Mouse (Mus musculus): ENCODE measurements around the gene Pced1b. TPM values are rescaled to one million over a fixed set of nuclear protein-coding genes. Genes with fewer than 3 reads are reported as not detected.

The Pced1b gene
- polyA plus RNA-seq, 1 experiment from 2014 or later, result 3.4 TPM

DNA sequence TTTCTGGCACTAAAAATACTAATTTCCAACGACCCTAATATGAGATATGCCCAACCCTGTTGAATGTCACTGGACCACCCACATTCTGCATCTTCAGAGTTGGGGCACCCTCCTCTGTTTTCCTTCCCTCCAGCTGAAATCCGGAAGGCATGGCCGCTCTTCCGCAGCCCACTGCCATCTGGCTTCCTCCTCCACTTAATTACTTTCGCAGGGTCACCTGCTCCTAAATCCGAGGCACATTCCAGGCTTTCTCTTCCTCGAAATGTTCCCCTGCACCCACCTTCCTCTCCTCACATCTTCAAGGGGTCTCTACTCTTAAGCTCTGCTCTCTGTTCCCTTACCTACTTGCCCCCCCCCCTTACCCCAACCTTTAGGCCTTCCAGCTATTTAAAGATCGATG, 22.9 kb upstream of the Pced1b start:
- Histone ChIP-seq H3K4me2 (ENCODE audit: low read depth, low read length) (no peak overlapping the region), H3K4me3 (ENCODE audit: low read depth, low read length) (no peak overlapping the region), H3K9ac (ENCODE audit: low read depth, low read length) (no peak overlapping the region), H3K9me3 (replicated peaks; ENCODE audit: control insufficient read depth, low read length) (no peaks in the 10 kb centered on the region), H3K27ac (ENCODE audit: low read length) (no peak overlapping the region), H3K27me3 (ENCODE audit: control insufficient read depth, insufficient read depth, low read depth, low read length) (no peaks in the 10 kb centered on the region), H3K36me3 (ENCODE audit: control insufficient read depth, insufficient read depth) (no peaks in the 10 kb centered on the region), H3K4me1 (ENCODE audit: control insufficient read depth, low read depth, low read length) (no peaks in the 10 kb centered on the region)
- WGBS (ENCODE audit: insufficient replicate concordance), result 72% methylated on average over 8 of the region's 8 CpGs
- no peak for ATAC-seq (ENCODE audit: low read depth)

DNA sequence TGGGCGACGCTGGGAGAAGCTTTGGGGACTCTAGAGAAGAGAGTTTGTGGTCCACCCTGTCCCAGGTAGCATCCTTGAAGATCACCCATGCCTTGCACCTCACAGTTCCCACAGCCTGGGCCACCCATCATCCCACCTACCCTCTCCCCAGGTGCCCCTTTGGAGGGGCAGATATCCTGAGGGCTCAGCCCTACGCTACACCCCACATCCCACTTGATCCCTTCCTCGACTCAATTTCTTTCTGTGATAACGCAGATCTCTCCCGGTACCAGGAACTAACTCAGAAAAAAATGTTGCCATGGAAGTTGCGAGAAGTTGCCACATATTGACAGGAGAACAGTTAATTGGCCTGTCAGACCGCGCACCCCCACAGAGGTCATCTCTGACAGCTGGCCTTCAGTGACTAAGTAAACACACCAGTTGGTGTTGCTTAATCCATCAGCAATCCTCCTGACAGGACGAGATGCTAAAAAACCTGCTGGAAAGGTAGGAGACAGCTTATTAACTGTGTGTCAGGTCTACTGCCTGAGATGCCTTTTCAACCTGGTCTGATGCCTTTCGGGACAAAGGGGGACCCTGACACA, 17.3 kb upstream of the Pced1b start:
- Histone ChIP-seq H3K9me3 (replicated peaks; ENCODE audit: control insufficient read depth, low read length) (no peaks in the 10 kb centered on the region), H3K4me3 (ENCODE audit: low read depth, low read length) (no peak overlapping the region), H3K27me3 (ENCODE audit: control insufficient read depth, insufficient read depth, low read depth, low read length) (no peaks in the 10 kb centered on the region), H3K4me2 (ENCODE audit: low read depth, low read length) (no peak overlapping the region), H3K36me3 (ENCODE audit: control insufficient read depth, insufficient read depth) (no peaks in the 10 kb centered on the region), H3K9ac (ENCODE audit: low read depth, low read length) (no peak overlapping the region), H3K4me1 (ENCODE audit: control insufficient read depth, low read depth, low read length) (no peaks in the 10 kb centered on the region; the same call in none of the 2 replicates), H3K27ac (ENCODE audit: low read length) (no peak overlapping the region)
- 68% methylated on average over 11 of the region's 11 CpGs for WGBS (ENCODE audit: insufficient replicate concordance)
- peak; percentile 82 for ATAC-seq (ENCODE audit: low read depth)

DNA sequence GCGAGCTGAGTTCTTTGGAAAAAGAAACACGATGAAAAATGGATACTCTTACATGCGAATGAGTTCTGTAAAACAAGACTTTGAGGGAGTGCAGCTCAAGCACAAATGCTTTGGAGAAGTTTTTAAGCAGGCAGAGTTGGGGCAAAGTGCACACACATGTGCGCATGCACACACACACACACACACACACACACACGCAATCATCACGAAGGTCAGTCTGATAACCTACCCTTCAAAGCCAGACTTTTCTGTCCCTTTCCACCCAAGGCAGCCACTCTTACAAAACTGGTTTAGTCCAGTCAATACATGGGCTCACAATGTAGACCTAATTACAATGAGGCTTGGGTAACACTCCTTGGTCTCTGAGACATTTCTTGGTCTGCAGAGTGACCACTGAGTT, 12.8 kb upstream of the Pced1b start:
- H3K4me1 ChIP-seq (ENCODE audit: control insufficient read depth, low read depth, low read length), result no peaks in the 10 kb centered on the region; the same call in none of the 2 replicates
- ATAC-seq (ENCODE audit: low read depth), result peak; percentile 48
- H3K4me3 ChIP-seq (ENCODE audit: low read depth, low read length), result no peak overlapping the region
- 61% methylated on average over 6 of the region's 6 CpGs for WGBS (ENCODE audit: insufficient replicate concordance)
- no peak overlapping the region for H3K4me2 ChIP-seq (ENCODE audit: low read depth, low read length)
- no peaks in the 10 kb centered on the region for H3K27me3 ChIP-seq (ENCODE audit: control insufficient read depth, insufficient read depth, low read depth, low read length)
- no peak overlapping the region for H3K9ac ChIP-seq (ENCODE audit: low read depth, low read length)
- H3K36me3 ChIP-seq (ENCODE audit: control insufficient read depth, insufficient read depth), result no peaks in the 10 kb centered on the region
- H3K9me3 ChIP-seq (replicated peaks; ENCODE audit: control insufficient read depth, low read length), result no peaks in the 10 kb centered on the region
- H3K27ac ChIP-seq (ENCODE audit: low read length), result no peak overlapping the region

DNA sequence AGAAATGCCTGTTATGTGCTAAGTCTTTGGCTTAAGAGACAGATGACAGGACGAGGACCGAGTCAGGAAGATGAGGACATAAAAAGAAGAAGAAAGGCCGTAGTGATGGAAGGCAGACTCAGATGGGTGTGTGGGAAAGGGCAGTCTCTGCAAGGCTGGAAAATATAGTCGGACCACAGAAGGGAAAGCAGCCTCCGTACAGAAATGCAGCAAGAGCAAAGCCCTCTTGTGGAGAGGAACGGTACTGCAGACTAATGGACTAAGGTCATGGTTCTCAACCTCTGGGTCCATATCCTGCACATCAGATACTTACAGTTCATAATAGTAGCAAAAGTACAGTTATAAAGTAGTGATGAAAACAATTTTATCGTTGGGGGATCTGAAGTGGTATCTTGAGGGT, 11.7 kb upstream of the Pced1b start:
- Histone ChIP-seq H3K4me2 (ENCODE audit: low read depth, low read length) (no peak overlapping the region), H3K4me3 (ENCODE audit: low read depth, low read length) (no peak overlapping the region), H3K27me3 (ENCODE audit: control insufficient read depth, insufficient read depth, low read depth, low read length) (no peaks in the 10 kb centered on the region), H3K4me1 (ENCODE audit: control insufficient read depth, low read depth, low read length) (no peaks in the 10 kb centered on the region; the same call in 1 of the 2 replicates), H3K9me3 (replicated peaks; ENCODE audit: control insufficient read depth, low read length) (no peaks in the 10 kb centered on the region), H3K36me3 (ENCODE audit: control insufficient read depth, insufficient read depth) (no peaks in the 10 kb centered on the region), H3K9ac (ENCODE audit: low read depth, low read length) (no peak overlapping the region), H3K27ac (ENCODE audit: low read length) (no peak overlapping the region)
- WGBS (ENCODE audit: insufficient replicate concordance), result 16% methylated on average over 7 of the region's 7 CpGs
- no peak for ATAC-seq (ENCODE audit: low read depth)

DNA sequence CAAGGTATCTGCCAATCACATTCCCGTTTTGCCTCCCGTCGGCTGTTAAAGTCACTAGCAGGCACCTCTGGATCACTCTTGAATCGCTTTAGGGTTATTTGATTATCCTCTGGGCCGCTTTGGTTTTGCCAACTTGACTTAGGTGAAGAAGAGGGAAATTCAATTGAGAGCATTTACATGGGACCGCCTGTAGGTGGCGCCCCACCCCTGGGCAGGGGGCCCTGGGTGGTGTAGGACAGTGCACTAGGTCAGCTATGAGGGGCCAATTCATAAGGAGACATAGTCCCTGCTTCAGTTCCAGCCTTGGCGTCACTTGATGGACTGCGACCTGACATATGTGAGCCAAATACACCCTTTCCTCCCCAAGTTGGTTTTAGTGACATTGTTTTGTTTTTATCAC, 10.0 kb upstream of the Pced1b start:
- no peak for ATAC-seq (ENCODE audit: low read depth)
- 30% methylated on average over 9 of the region's 9 CpGs for WGBS (ENCODE audit: insufficient replicate concordance)
- no peak overlapping the region for H3K4me3 ChIP-seq (ENCODE audit: low read depth, low read length)
- no peaks in the 10 kb centered on the region for H3K36me3 ChIP-seq (ENCODE audit: control insufficient read depth, insufficient read depth)
- H3K9me3 ChIP-seq (replicated peaks; ENCODE audit: control insufficient read depth, low read length), result no peaks in the 10 kb centered on the region
- no peak overlapping the region for H3K4me2 ChIP-seq (ENCODE audit: low read depth, low read length)
- no peak overlapping the region for H3K9ac ChIP-seq (ENCODE audit: low read depth, low read length)
- H3K27ac ChIP-seq (ENCODE audit: low read length), result no peak overlapping the region
- no peaks in the 10 kb centered on the region for H3K27me3 ChIP-seq (ENCODE audit: control insufficient read depth, insufficient read depth, low read depth, low read length)
- no peaks in the 10 kb centered on the region for H3K4me1 ChIP-seq (ENCODE audit: control insufficient read depth, low read depth, low read length)

DNA sequence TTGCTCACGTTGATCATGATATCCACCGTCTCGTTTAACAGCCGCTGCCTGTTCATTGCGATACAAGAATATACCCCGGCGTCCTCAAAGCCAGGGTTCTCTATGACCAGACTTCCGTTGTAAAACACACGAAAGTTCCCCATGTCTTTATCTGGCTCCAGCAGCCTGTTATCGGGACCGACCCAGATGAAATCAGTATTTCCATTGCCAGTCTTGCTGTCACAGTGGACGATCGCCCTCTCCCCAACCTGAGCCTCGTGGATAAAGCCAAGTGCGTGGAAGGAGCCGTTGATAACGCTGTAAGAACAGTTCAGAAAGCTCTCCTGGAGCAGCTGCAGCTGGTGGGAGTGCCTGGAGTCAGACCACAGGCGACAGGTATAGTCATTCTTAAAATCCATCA, 1.5 kb upstream of the Pced1b start:
- H3K36me3 ChIP-seq (ENCODE audit: control insufficient read depth, insufficient read depth), result no peaks in the 10 kb centered on the region
- 27% methylated on average over 18 of the region's 18 CpGs for WGBS (ENCODE audit: insufficient replicate concordance)
- H3K27me3 ChIP-seq (ENCODE audit: control insufficient read depth, insufficient read depth, low read depth, low read length), result peaks cover 38% of the 10 kb centered on the region
- H3K27ac ChIP-seq (ENCODE audit: low read length), result no peak overlapping the region
- H3K4me1 ChIP-seq (ENCODE audit: control insufficient read depth, low read depth, low read length), result peaks cover 2% of the 10 kb centered on the region; the same call in 1 of the 2 replicates
- no peak overlapping the region for H3K4me2 ChIP-seq (ENCODE audit: low read depth, low read length)
- no peaks in the 10 kb centered on the region for H3K9me3 ChIP-seq (replicated peaks; ENCODE audit: control insufficient read depth, low read length)
- H3K9ac ChIP-seq (ENCODE audit: low read depth, low read length), result no peak overlapping the region
- ATAC-seq (ENCODE audit: low read depth), result peak; percentile 7; the same call in 1 of the 2 replicates
- H3K4me3 ChIP-seq (ENCODE audit: low read depth, low read length), result no peak overlapping the region

DNA sequence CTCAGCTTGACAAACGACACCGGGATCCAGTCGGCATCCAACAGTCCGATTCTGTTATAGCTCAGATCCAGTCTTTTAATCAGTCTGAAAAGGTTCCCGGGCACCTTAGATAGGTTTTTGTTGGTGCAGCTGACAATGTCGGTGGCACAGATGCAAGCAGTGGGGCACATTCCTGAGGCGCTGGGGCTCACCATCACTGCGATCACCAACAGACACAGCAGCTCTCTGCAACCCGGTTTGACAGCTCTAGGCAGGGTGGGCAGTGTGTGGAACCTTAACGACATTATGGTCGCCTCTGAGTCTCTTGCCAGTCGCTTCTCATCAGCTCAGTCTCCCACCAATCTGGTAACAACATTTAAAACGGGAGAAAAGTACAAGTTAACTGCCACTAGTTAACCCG, 651 bp upstream of the Pced1b start:
- Histone ChIP-seq H3K36me3 (ENCODE audit: control insufficient read depth, insufficient read depth) (no peaks in the 10 kb centered on the region), H3K4me1 (ENCODE audit: control insufficient read depth, low read depth, low read length) (peaks cover 2% of the 10 kb centered on the region; the same call in 1 of the 2 replicates), H3K27ac (ENCODE audit: low read length) (no peak overlapping the region), H3K9me3 (replicated peaks; ENCODE audit: control insufficient read depth, low read length) (no peaks in the 10 kb centered on the region), H3K9ac (ENCODE audit: low read depth, low read length) (no peak overlapping the region), H3K4me2 (ENCODE audit: low read depth, low read length) (peak overlapping the region; percentile 86), H3K27me3 (ENCODE audit: control insufficient read depth, insufficient read depth, low read depth, low read length) (peaks cover 38% of the 10 kb centered on the region), H3K4me3 (ENCODE audit: low read depth, low read length) (peak overlapping the region; percentile 67)
- no peak for ATAC-seq (ENCODE audit: low read depth)
- 23% methylated on average over 14 of the region's 14 CpGs for WGBS (ENCODE audit: insufficient replicate concordance)

DNA sequence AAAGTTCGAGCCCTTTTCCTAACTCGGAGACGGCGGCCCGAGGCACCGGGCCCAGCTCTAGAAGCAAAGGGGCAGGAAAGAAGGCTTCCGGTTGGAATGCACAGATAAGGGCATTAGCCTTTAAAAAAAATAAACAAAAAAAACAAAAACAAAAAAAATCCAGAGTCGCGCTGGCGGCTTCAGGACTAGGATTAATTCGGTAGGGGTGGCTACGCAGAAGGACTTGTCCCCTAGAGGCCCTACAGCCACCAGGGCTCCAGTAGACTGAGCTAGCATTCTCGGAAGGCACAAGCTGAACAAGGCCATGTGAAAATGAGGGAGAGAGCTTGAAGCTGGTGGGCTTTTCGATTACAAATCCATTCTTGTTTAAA, 869 bp downstream of the Pced1b start:
- Histone ChIP-seq H3K4me1 (ENCODE audit: control insufficient read depth, low read depth, low read length) (peaks cover 2% of the 10 kb centered on the region; the same call in 1 of the 2 replicates), H3K9ac (ENCODE audit: low read depth, low read length) (peak overlapping the region; percentile 67), H3K27ac (ENCODE audit: low read length) (peak overlapping the region; percentile 67), H3K4me2 (ENCODE audit: low read depth, low read length) (peak overlapping the region; percentile 86), H3K9me3 (replicated peaks; ENCODE audit: control insufficient read depth, low read length) (no peaks in the 10 kb centered on the region), H3K4me3 (ENCODE audit: low read depth, low read length) (peak overlapping the region; percentile 67), H3K27me3 (ENCODE audit: control insufficient read depth, insufficient read depth, low read depth, low read length) (peaks cover 38% of the 10 kb centered on the region), H3K36me3 (ENCODE audit: control insufficient read depth, insufficient read depth) (no peaks in the 10 kb centered on the region)
- WGBS (ENCODE audit: insufficient replicate concordance), result under 1% methylated on average over 14 of the region's 14 CpGs
- 0 out of 2 replicates have a peak, but pooled peaks have one; percentile 20 for ATAC-seq (ENCODE audit: low read depth)

DNA sequence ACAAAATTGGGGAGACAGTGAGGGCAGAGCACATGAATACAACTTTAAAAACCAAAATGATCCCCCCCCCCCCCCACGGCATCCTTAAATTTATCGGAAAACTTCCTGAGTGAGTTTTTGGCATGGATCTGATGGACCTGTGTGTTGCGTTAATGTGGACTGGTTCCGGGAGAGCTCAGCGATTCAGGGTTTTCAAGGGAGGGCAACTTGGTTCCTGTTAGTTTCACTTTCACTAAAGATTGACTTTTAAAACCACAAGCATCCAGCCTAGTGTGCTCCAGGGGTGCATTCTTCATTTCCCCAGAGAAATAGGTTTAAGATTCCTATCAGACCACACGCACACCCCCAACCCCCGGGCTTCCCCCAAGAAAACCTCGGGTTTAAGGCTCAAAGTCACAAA, 1.4 kb downstream of the Pced1b start:
- 7% methylated on average over 8 of the region's 8 CpGs for WGBS (ENCODE audit: insufficient replicate concordance)
- Histone ChIP-seq H3K27ac (ENCODE audit: low read length) (no peak overlapping the region), H3K9me3 (replicated peaks; ENCODE audit: control insufficient read depth, low read length) (no peaks in the 10 kb centered on the region), H3K9ac (ENCODE audit: low read depth, low read length) (peak overlapping the region; percentile 67), H3K4me3 (ENCODE audit: low read depth, low read length) (peak overlapping the region; percentile 67), H3K4me1 (ENCODE audit: control insufficient read depth, low read depth, low read length) (peaks cover 2% of the 10 kb centered on the region; the same call in 1 of the 2 replicates), H3K36me3 (ENCODE audit: control insufficient read depth, insufficient read depth) (no peaks in the 10 kb centered on the region), H3K27me3 (ENCODE audit: control insufficient read depth, insufficient read depth, low read depth, low read length) (peaks cover 38% of the 10 kb centered on the region), H3K4me2 (ENCODE audit: low read depth, low read length) (peak overlapping the region; percentile 86)
- no peak for ATAC-seq (ENCODE audit: low read depth)

All from liver, embryonic 16.5 days (tissue).